Mouse (Mus musculus) lung, adult 18-20 months (tissue): ENCODE results near the gene Socs1.
"Not testable (repeated sequence)": the region's sequence is repeated elsewhere in the genome, so short reads cannot be mapped to it uniquely, and the experiment has no call there.

Experiments
- DNase-seq, 2 experiments: peaks; one replicate each; pipeline ENCODE4 v3.0.0; 2022; ENCODE audit warnings: mixed read lengths in 2 of 2

Gene Socs1

DNA sequence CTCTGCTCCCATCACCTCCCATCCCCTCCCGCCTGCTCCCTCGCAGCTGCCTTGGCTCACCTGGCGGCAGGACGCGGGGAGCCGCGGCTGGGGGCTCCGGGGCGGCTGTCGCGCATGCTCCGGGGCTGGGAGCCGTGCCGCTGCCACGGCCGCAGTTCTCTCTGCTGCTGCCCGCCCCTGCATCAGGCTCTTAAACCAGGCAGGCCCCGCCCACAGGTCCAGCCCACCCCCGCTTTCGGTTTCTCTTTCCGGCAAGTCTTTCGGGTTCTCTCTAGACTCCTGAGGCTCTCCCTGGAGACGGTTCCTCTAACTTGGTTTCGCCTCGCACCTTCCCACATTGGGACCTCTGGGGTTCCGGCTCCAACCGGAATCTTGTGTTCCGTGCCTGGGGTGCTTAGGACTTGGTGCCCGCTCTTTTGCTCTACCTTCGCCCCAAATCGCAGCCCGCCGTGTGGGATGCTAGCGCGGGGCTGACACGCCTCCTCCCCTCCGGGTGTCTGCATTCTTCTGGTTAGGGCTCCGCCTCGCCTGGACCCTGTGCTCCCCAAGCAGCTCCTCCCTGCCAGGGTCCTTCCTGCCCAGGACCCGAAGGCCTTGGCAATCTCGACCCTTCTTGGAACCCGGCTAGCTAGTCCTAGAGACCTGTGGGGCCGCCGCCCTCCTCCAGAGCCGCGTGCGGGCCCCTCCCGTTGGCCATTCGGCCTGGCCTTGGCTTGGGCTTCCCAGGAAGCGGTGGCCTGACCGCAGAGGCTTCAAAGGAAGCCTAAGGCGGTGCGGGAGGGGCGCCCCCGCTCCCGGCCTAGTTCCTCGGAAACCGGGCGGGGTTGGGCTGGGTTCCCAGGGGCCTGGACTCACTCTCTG lies at the start of gene Socs1:
Gene Socs1 (minus strand): TSS at position 166 of the 861 bp plus-strand sequence.
- peak; percentile 87 to 91 for DNase-seq

GRCm38 (mm10) chr16:10834542-10834910 lies 49.2 kb upstream of the Socs1 start:
- no peak for DNase-seq

GRCm38 (mm10) chr16:10828461-10828805 lies 43.1 kb upstream of the Socs1 start:
- DNase-seq: no peak

DNA sequence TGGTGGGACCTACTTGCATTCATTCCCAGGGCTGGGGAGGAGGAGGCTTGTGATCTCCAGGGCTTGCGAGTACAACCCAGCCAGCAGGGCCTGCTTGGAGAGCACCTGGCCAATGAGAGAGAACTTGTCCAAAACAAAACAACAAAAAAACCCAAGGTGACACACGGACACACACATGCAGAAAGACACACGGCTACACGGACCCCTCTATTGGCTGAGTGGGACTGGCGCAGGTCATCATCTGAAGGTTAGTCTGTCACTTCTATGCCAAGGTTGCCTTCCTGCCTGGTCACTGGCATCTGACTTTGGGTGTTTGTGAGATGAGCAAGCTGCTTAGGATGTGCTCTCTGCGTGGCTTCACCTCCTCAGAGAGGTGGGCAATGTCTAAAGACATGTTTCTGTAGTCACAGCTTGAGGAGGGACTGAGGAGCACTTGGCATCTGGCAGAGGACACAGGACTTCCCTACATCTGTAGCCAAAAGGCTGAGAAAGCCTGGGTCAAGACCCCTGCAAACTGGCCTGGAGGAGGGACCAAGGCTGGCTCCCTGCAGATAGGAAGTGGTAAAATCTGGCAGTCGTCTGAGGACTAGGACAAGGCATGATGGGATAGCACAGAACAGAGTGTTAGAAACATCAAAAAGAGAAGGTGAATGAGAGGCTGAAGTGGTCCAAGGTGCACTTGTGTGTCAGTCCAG lies 42.6 kb upstream of the Socs1 start:
- DNase-seq: no peak

- DNase-seq: no peak
These were observed 41.9 kb upstream of the Socs1 start for GRCm38 (mm10) chr16:10827269-10827668.

DNA sequence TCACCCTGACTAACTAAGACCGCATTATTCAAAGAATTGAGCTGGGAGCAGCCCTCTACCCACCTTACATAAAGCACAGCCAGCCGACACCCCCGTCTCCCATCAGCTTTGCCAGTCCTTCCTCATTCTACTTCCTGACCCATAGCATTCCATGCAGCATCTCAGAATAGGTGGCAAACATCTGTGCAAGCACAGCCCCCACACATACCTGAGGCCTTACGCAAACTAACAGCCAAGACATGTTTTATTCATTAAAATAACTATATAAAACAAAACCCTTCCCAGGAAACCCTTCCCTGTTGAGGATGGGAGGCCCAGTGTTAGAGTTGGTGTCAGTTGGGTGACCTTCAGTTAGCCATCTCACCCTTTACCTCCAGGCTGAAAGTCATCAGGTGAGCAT lies 40.5 kb upstream of the Socs1 start:
- DNase-seq: no peak

GRCm38 (mm10) chr16:10824536-10824935 lies 39.2 kb upstream of the Socs1 start:
- DNase-seq: no peak

- DNase-seq: no peak
These were observed 36.1 kb upstream of the Socs1 start for GRCm38 (mm10) chr16:10821387-10821786.

DNA sequence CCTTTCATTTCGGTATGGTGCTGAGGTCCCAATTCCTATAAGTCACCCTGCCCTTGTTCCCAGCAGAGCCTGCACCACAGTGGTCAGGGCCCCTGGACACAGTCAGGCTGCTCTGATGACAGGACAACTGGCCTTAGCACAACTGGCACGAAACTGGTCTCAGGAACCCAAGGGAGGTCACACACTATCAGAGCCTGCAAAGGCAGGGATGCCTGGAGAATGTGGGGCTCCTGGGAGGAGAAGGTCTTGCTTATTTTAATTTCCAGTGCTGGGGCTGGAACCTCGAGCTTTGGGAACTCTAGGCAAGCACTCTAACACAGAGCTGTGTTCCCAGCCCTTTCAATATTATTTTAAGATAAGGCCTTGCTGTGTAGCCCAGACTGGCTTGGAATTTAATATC lies 34.6 kb upstream of the Socs1 start:
- DNase-seq: no peak

- no peak for DNase-seq
These were observed 33.3 kb upstream of the Socs1 start for GRCm38 (mm10) chr16:10818579-10819135.

DNA sequence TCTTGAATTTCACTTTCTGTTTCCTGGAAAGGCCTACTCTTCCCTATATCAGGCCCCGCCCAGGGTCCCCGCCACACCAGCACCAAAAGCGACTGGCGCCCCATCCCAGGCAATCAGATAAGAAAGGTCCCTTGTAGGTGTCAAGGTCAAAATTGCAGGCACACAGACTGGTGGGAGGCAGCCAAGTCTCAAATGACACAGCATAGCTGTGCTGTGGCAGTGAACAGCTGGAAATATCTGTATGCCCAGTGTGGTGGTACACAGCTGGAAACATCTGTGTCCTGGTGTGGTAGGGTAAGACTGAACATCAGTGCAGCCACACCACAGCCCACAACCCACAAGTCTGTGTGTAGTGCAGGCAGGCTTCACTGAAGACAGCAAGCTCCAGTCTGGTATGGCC lies 29.5 kb upstream of the Socs1 start:
- peak in 1 of 2 experiments; percentile 17 for DNase-seq

DNA sequence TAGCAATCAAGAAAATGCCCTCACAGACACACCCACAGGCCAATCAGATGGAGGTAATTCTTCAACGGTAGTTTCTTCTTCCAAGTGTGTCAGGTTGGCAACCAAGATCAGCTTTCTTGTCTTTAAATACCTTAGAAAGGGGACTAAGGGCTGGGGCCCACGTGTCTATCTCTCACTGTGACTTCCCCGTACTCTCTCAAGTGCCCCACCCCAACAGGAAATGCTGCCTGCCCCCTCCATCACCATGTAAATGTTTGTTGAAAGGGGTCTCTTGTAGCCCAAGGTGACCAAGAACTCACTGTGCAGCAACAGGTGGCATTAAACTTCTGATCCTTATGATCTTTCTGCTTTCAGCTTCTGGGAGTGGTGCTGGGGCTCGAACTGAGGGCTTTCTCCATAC lies 28.4 kb upstream of the Socs1 start:
- no peak for DNase-seq

GRCm38 (mm10) chr16:10812865-10813371 lies 27.6 kb upstream of the Socs1 start, which contains the start of gene Gm11172:
Gm11172 (plus strand) TSS chr16:10812915.
- no peak for DNase-seq

DNA sequence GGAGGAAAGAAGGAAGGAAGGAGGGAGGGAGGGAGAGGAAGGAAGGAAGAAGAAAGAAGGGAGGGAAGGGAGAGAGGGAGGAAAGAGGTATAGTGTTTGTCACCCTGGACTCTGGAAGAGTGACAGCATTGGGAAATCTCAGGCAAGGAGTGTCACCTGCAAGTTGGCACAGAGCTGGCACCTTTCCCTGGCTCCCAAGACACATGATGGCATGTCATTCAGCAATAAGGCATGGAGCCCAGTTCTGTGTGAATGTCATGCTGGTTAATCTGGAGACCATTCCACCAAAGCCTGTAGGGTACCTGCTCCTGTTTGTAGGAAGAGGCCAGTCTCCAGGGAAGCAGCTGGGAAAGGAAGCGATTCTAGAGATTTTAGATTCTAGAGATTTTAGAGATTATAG lies 25.0 kb upstream of the Socs1 start:
- no peak for DNase-seq

- no peak for DNase-seq
These were observed 20.6 kb upstream of the Socs1 start, which contains the start of gene Prm1 for GRCm38 (mm10) chr16:10805789-10806527. Prm1 (minus strand) TSS chr16:10805839.

DNA sequence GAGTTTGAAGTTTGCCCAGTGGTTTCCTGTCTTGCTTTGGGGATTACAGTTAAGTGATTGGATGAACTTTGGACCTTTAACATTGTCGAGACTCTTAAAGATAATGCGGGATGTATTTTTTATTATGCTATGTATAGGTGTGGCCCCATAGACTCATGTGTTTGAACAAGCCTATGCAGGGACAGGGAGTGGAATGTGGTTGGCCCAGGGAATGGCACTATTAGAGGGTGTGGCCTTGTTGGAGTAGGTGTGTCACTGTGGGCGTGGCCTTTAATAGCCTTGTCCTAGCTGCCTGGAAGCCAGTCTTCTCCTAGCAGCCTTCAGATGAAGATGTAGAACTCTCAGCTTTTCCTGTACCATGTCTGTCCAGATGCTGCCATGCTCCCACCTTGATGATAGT lies 17.1 kb upstream of the Socs1 start:
- DNase-seq: not testable (repeated sequence)

DNA sequence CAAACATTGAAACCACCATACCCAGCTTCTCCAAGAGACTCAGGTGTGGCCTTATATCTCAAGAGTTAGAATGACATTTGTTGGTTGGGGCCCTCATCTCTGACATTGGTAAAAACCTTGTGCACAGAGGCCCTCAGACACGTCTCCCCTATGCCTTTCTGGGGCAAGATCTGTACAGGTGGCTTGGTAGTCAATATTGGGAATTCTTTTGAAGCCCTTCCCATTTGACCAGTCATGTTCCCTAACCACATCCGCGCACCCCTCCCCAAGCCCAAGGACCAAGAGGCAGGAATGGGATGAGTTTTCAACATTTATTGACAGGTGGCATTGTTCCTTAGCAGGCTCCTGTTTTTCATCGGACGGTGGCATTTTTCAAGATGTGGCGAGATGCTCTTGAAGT lies 10.7 kb upstream of the Socs1 start, which contains the start of gene Prm2:
Gene Prm2 (minus strand): TSS at position 101 of the 400 bp plus-strand sequence.
- DNase-seq: no peak

DNA sequence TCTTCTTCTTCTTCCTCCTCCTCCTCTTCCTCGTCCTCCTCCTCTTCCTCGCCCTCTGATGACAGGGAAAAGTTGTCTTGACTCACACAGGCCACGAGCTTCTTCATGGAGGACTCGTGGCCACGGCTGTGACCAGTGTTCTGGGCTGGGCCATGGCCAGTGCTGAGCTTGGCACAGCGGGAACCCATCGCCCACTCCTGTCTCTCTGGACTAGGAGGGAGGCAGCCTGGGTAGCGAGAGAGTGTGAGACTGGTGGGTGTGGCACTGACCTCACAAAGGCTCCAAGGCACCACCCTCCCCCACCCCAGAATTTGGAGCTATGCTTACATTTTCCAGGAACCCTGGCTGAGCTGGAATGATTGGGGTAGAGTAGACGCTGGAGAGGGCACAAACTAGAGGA lies 5.4 kb upstream of the Socs1 start, which contains the start of gene Prm3:
Gene Prm3 (minus strand): TSS at position 213 of the 400 bp plus-strand sequence.
- no peak for DNase-seq

DNA sequence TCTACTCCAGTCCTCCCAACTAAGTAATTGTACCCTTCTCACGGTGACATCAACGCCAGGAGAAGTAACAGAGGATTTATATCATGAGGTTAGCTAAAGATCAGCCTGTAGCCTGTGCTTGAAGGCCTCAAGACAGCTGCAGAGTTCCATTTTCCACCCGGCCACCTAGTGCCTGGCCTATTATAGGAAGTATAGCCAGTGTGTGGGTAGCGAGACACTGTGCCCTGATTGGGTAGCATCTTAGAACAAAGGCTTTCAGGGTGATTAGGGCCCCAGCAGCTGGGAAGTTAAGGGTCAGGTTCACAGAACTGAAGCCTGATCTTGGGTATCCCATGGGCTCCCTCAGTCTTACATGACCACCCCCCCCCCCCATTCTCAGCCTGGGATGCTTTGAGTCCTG lies 3.5 kb upstream of the Socs1 start:
- DNase-seq: no peak

GRCm38 (mm10) chr16:10788271-10788670 lies 2.9 kb upstream of the Socs1 start, which contains the start of gene Tnp2:
Tnp2 (minus strand) TSS chr16:10788660.
- no peak for DNase-seq

DNA sequence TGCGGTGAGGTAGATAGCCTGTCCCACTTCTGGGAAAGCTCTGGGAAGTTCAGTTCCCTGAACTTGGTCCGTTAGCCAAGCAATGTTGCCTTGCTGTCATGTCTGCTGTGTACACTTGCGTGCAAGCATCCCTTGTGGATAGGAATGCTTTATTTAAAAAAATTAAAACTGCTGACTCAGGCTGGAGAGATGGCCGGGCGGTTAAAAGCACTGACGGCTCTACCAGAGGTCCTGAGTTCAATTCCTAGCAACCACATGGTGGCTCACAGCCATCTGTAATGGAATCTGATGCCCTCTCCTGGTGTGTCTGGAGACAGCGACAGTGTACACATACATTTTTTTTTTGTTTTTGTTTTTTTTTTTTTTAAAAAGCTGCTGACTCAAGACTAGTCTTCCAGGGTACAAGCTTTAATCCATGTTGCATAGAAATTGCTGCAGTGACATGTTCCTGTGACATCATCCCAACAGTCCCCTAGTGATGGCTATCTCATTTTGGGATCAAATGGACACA lies 2.3 kb upstream of the Socs1 start:
- DNase-seq: no peak

DNA sequence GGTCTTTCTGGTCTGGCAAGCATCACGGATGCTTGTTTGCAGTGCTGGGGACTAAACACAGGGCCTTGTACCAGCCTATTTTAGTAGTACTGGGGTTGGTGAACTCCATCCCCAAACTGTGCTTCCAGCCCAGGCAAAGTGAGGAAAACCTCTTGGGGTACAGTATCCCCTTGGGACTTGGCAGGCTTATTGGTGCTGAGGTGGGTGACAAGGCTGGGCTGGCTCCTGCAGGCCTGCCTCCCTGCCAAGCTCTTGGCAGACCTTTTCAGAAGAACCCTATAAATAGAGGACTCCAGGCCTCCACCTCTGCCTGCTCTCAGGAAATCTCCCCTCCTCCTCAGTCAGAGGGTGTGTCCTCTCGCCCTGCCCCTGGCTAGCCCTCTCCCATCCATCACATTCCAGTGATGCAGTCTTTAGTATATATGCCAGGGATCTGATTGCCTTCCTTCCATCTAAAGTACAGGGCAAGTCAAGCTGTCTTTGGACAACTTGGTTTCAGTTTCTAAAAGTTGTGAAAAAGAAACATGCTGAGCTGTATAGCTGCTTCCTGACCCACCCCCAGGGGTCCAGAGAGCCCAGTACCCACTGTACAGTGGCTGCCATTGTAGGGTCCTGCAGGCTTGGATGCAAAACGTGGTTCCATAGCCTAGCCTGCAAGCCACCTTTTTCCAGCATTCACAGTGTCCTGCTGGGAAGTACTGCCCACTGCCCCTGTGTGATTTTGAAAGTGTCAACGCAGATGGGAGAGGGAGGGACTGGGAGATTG lies 1.6 kb upstream of the Socs1 start:
- no peak for DNase-seq
